Mouse (Mus musculus) heart, embryonic 11.5 days (tissue): ENCODE measurements at regions not wholly inside any gene's neighbourhood (a gene's known extent, or its start where the extent isn't known, plus 50 kb on each side); places are given as distances from the start of the nearest gene placed in this dataset.

ENCODE experiments used
- ATAC-seq: fragments of 200-750 bp; cut with Nextera tagmentation; replicated peaks from 2 replicates; pipeline ENCODE4 v1.8.0; 2017; ENCODE audit warnings: moderate library complexity; ENCODE audit not compliant: insufficient number of reproducible peaks, low FRiP score, low TSS enrichment
- H3K27ac ChIP-seq: fragments of 300-500 bp; sonication (generic); 2 replicates; pipeline ENCODE4 v1.5.1; 2014; ENCODE audit warnings: mild to moderate bottlenecking, low read depth, low read length
- H3K27me3 ChIP-seq: fragments of 300-500 bp; sonication (generic); 2 replicates; pipeline ENCODE4 v1.6.1; 2014; ENCODE audit warnings: mild to moderate bottlenecking, low read length, mixed read lengths; ENCODE audit not compliant: control insufficient read depth, insufficient read depth
- H3K36me3 ChIP-seq: fragments of 300-500 bp; sonication (generic); 2 replicates; pipeline ENCODE4 v1.6.1; 2014; ENCODE audit warnings: mild to moderate bottlenecking, low read length, moderate library complexity, mixed read lengths; ENCODE audit not compliant: control insufficient read depth, insufficient read depth
- H3K4me1 ChIP-seq: fragments of 300-500 bp; sonication (generic); 2 replicates; pipeline ENCODE4 v1.6.1; 2014; ENCODE audit warnings: low read length; ENCODE audit not compliant: control insufficient read depth, insufficient read depth
- H3K4me2 ChIP-seq: fragments of 300-500 bp; sonication (generic); 2 replicates; pipeline ENCODE4 v1.6.1; 2014; ENCODE audit warnings: mild to moderate bottlenecking, moderate library complexity
- H3K4me3 ChIP-seq: fragments of 300-500 bp; sonication (generic); 2 replicates; pipeline ENCODE4 v1.5.1; 2014; ENCODE audit warnings: low read depth, low read length
- H3K9ac ChIP-seq: fragments of 300-500 bp; sonication (generic); 2 replicates; pipeline ENCODE4 v1.6.1; 2014; ENCODE audit warnings: mild to moderate bottlenecking, low read depth, low read length, moderate library complexity
- H3K9me3 ChIP-seq: fragments of 300-500 bp; sonication (generic); replicated peaks from 2 replicates; pipeline ENCODE4 v1.6.1; 2016; ENCODE audit warnings: low read length; ENCODE audit not compliant: control insufficient read depth
- WGBS: fragments of 180-500 bp; shearing (Covaris S2); extraction: QIAGEN DNeasy Blood & Tissue Kit; methylation state at CpG from one replicate; pipeline ENCODE4 v1.1.7; 2014; ENCODE audit not compliant: insufficient replicate concordance; 5-methylcytosine and 5-hydroxymethylcytosine counted together

DNA sequence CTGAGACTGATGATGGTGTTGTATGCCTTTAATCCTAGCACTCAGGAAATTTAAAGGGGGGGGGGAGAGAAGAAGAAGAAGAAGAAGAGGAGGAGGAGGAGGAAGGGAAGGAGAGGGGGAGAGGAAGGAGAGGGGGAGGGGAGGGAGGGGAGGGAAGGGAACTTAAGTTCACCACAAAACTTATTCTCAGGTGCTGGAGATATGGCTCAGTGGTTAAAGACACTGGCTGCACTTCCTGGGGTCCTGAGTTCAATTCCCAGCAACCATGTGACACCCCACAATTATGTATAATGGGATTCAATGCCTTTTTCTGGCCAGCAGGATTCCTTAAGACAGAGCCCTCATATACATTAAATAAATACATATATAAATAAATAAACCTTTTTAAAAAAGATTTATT, 183.6 kb downstream of the Pfkfb3 start:
- ATAC-seq, result no peak
- H3K36me3 ChIP-seq, result no peaks in the 10 kb centered on the region
- H3K9me3 ChIP-seq, result no peaks in the 10 kb centered on the region
- no peak overlapping the region for H3K27ac ChIP-seq
- no peak overlapping the region for H3K9ac ChIP-seq
- no peak overlapping the region for H3K4me3 ChIP-seq
- H3K4me2 ChIP-seq, result no peak overlapping the region
- H3K27me3 ChIP-seq, result no peaks in the 10 kb centered on the region
- no peaks in the 10 kb centered on the region for H3K4me1 ChIP-seq

DNA sequence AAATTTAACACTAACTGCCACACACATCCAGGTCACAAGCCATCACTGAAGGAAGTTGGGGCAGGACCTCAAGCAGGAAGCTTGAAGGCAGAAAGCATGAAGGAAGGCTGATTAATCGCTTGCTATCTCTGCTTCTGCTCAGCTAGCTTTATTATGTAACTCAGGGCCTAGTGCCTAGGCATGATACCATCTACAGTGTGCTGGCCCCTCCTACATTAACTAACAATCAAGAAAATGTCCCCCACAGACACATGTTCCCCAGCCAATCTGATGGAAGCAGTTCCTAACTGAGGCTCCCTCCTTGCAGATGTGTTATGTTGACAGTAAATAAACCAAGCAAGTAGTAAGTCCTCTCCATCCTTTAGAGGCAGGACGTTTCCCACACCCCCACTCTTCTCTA, 186.6 kb downstream of the Pfkfb3 start:
- H3K27ac ChIP-seq, result no peak overlapping the region
- WGBS, result 50% methylated on average over 2 of the region's 2 CpGs
- H3K36me3 ChIP-seq, result no peaks in the 10 kb centered on the region
- no peak overlapping the region for H3K9ac ChIP-seq
- no peaks in the 10 kb centered on the region for H3K4me1 ChIP-seq
- no peaks in the 10 kb centered on the region for H3K9me3 ChIP-seq
- no peak for ATAC-seq
- H3K4me3 ChIP-seq, result no peak overlapping the region
- H3K4me2 ChIP-seq, result no peak overlapping the region
- H3K27me3 ChIP-seq, result no peaks in the 10 kb centered on the region

DNA sequence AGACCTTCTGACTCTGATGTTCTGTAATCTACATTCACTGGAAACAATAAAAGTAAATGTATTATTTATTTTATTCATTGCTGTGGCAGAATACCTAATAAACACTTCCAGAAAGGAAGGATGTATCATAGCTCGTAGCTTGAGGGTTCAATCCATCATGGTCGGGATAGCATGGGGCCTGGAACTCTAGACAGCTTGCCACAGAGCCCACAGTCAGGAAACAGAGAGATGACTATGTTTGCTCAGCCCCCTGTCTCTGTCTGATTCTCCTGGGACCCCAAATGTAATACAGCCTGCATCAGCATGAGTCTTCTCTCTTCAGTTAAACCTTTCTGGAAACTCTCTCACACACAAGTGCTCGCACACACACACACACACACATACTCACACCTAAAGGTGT, 188.1 kb downstream of the Pfkfb3 start:
- ATAC-seq, result no peak
- WGBS, result 80% methylated on average over 3 of the region's 3 CpGs
- H3K9me3 ChIP-seq, result no peaks in the 10 kb centered on the region
- no peak overlapping the region for H3K9ac ChIP-seq
- H3K27me3 ChIP-seq, result no peaks in the 10 kb centered on the region
- H3K4me1 ChIP-seq, result no peaks in the 10 kb centered on the region
- H3K27ac ChIP-seq, result no peak overlapping the region
- no peak overlapping the region for H3K4me3 ChIP-seq
- H3K36me3 ChIP-seq, result no peaks in the 10 kb centered on the region
- H3K4me2 ChIP-seq, result no peak overlapping the region

DNA sequence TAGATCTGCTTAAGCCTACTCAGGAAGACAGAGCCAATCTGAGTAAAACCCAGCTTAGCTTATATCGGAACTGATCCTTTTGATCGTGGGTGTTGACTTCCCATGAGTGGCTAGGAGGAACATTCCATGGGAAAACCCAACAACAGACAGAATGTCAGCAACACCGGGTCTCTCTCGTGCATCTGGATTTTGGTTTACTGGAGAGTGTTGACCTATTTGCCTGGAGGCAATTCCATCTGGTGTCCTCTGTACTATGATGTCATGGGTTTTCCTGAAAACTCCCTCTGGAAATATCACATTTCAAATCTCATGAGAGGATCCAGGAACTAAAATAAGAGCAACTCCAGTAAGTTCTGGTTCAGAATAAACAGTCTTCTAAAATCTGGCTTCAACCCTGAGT, 188.5 kb downstream of the Pfkfb3 start:
- Histone ChIP-seq H3K27ac (no peak overlapping the region), H3K4me1 (no peaks in the 10 kb centered on the region), H3K4me2 (no peak overlapping the region), H3K4me3 (no peak overlapping the region), H3K27me3 (no peaks in the 10 kb centered on the region), H3K9ac (no peak overlapping the region), H3K36me3 (no peaks in the 10 kb centered on the region), H3K9me3 (no peaks in the 10 kb centered on the region)
- WGBS, result 59% methylated on average over 4 of the region's 4 CpGs
- ATAC-seq, result no peak

DNA sequence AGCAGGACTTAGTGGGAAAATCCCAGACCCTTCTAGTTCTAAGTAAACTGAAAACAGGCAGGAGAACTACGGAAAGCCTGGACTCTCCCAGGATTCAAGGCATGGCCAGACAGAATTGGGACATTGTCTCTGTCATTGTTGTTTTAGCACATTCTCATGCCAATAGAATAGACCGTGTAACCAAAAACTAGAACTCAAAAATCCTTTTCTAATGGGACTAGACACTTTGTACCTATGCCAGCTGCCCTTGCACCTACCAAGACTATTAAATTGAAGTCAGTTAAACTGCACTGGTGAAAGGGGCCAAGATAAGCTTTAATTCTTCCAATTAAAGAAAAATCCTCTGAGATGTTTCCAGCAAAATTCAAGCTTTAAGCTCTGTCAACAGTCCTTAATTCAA, 189.8 kb downstream of the Pfkfb3 start:
- Histone ChIP-seq H3K36me3 (no peaks in the 10 kb centered on the region), H3K9ac (no peak overlapping the region), H3K27ac (no peak overlapping the region), H3K27me3 (no peaks in the 10 kb centered on the region), H3K4me1 (no peaks in the 10 kb centered on the region), H3K4me2 (no peak overlapping the region), H3K9me3 (no peaks in the 10 kb centered on the region), H3K4me3 (no peak overlapping the region)
- 70% methylated on average over 2 of the region's 2 CpGs for WGBS
- ATAC-seq, result no peak

DNA sequence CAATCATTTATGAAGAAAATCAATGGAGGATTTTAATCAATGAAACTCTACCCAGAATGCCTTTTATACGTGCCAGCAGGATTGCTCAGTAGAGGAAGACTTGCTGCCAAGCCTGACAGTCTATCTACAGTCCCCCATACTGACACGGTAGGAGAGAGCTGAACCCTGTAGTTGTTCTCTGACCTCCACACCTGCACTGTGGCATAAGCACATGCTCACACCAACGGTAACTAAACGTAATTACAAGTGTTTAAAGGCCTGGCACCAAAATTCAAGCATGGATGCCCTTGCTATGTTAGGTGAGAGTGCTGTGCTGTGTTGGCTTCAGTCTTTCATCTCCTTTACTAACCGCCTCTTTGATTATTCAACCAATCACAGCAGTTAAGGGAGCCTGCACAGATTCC, 190.8 kb downstream of the Pfkfb3 start:
- Histone ChIP-seq H3K4me2 (no peak overlapping the region), H3K4me1 (no peaks in the 10 kb centered on the region), H3K9me3 (no peaks in the 10 kb centered on the region), H3K36me3 (no peaks in the 10 kb centered on the region), H3K9ac (no peak overlapping the region), H3K4me3 (no peak overlapping the region), H3K27me3 (no peaks in the 10 kb centered on the region), H3K27ac (no peak overlapping the region)
- WGBS, result 78% methylated on average over 5 of the region's 5 CpGs
- ATAC-seq, result no peak

DNA sequence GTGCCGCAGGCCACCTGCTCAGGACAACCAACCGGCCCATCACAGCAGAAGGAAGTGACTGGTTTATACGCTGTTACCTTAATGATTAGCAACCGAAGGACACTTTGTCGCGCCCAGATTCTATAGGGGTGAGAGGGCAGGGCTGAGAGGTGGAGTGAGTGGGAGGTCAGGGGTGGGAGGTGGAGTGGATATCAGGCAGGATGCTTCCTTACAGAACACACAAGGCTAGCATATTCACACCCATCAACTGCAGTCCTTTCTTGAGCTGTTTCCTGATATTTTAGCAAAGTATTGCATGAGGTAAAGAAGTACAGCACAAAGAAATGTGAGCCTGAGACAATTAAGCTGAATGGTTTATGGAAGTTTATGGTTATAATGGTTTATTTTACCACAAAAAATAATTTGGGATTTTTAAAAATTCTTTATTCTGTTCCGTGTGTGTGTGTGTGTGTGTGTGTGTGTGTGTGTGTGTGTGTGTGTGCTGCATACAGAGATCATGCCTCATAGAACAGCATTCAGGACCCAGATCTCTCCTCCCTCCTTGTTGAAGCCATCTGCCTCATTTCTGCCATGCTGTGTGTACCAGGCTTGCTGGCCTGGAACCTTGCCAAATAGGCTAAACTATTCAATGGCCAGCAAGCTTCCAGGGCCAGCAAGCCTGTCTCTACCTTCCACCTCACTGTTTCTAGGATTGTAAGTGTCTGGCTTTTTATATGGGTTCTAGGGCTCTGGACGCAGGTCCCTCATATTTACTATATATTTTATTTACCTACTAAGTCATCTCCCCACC, 190.5 kb downstream of the Prkcq start:
- no peaks in the 10 kb centered on the region for H3K9me3 ChIP-seq
- H3K27ac ChIP-seq, result no peak overlapping the region
- H3K27me3 ChIP-seq, result no peaks in the 10 kb centered on the region
- H3K4me2 ChIP-seq, result no peak overlapping the region
- H3K4me1 ChIP-seq, result no peaks in the 10 kb centered on the region
- no peak overlapping the region for H3K4me3 ChIP-seq
- WGBS, result 75% methylated on average over 8 of the region's 8 CpGs
- H3K36me3 ChIP-seq, result no peaks in the 10 kb centered on the region
- no peak for ATAC-seq
- H3K9ac ChIP-seq, result no peak overlapping the region

DNA sequence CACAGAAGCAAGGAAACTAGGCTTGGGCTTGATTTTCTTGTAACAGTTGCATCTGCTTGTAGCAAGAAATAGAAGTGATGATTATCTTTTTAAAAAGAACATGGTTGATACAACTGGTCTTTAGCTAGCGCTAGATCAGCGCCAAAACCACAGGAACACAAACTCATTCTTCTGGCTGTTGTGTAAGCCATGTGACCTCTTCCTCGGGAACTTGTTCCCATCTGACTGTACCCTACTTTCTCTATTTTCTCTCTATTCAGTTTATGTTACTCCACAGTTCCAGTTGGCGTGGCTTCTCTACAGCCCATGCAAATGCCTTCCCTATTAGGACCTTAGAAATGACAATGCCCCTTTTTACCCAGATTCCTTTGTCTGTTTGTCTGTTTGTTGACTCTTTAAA, 187.4 kb downstream of the Prkcq start:
- Histone ChIP-seq H3K4me3 (no peak overlapping the region), H3K4me1 (no peaks in the 10 kb centered on the region), H3K36me3 (no peaks in the 10 kb centered on the region), H3K9ac (no peak overlapping the region), H3K9me3 (no peaks in the 10 kb centered on the region; the same call in 1 of the 2 replicates), H3K4me2 (no peak overlapping the region), H3K27ac (no peak overlapping the region), H3K27me3 (no peaks in the 10 kb centered on the region)
- WGBS, result 81% methylated on average over 4 of the region's 4 CpGs
- ATAC-seq, result no peak

DNA sequence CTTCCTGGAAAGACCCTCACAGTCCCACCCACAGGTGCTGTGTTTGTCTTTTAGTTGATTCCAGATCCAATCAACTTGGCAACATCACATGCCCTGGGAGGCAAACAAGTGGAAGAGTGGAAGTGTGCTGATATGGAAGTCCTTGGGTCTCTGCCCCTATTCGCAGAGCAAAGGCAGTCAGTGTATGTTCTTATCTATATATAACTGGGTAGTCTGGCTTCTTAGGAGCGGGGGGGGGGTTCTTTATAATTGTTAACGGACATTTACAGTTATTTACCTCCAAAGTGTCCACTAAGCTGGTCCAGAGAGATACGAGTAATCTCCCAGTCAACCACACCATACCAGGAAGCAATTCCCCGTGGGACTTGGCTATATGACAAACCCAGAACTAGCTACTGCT, 184.8 kb downstream of the Prkcq start:
- Histone ChIP-seq H3K9ac (no peak overlapping the region), H3K27ac (no peak overlapping the region), H3K4me2 (no peak overlapping the region), H3K4me1 (no peaks in the 10 kb centered on the region), H3K9me3 (no peaks in the 10 kb centered on the region; the same call in 1 of the 2 replicates), H3K4me3 (no peak overlapping the region), H3K36me3 (no peaks in the 10 kb centered on the region), H3K27me3 (no peaks in the 10 kb centered on the region)
- 75% methylated on average over 5 of the region's 5 CpGs for WGBS
- no peak for ATAC-seq
